Mouse (Mus musculus) MEL (cell line): Measurements from ENCODE around the gene Pfkfb3. TPM values are rescaled to one million over a fixed set of nuclear protein-coding genes. Genes with fewer than 3 reads are reported as not detected.

Experiments
- DNase-seq: peaks from one replicate; pipeline ENCODE4 v3.0.0; 2011; ENCODE audit warnings: low read depth, low spot score
- H3K27ac ChIP-seq: 2 replicates; pipeline ENCODE4 v1.5.1; 2012; ENCODE audit warnings: low read depth, mild to moderate bottlenecking, control low read depth, low read length, moderate library complexity; ENCODE audit not compliant: control insufficient read depth
- H3K27me3 ChIP-seq, 2 experiments: fragments of 150-350 bp in 1 of 2; sonication (generic) in 1 of 2; 2 replicates each; pipeline ENCODE4 v1.6.1; 2012; ENCODE audit warnings: low read length in 2 of 2, mild to moderate bottlenecking in 2 of 2, improper control_type of control experiment in 1 of 2, moderate library complexity in 1 of 2; ENCODE audit not compliant: insufficient read depth in 2 of 2, control insufficient read depth in 1 of 2
- H3K36me3 ChIP-seq, 2 experiments: 2 replicates each; pipeline ENCODE4 v1.6.1; 2012 to 2014; ENCODE audit warnings: low read length in 2 of 2, improper control_type of control experiment in 1 of 2, inconsistent platforms in 1 of 2, mild to moderate bottlenecking in 1 of 2; ENCODE audit not compliant: insufficient read depth in 2 of 2, control insufficient read depth in 1 of 2
- H3K4me1 ChIP-seq, 2 experiments: fragments of 150-350 bp in 1 of 2; sonication (generic) in 1 of 2; 2 replicates each; pipeline ENCODE4 v1.6.1; 2012; ENCODE audit warnings: low read length in 2 of 2, improper control_type of control experiment in 1 of 2, mild to moderate bottlenecking in 1 of 2; ENCODE audit not compliant: insufficient read depth in 2 of 2, control insufficient read depth in 1 of 2
- H3K4me3 ChIP-seq, 2 experiments: fragments of 150-350 bp in 1 of 2; sonication (generic) in 1 of 2; 2 replicates each; pipeline ENCODE4 v1.5.1; 2012; ENCODE audit warnings: low read depth in 2 of 2, low read length in 2 of 2, mild to moderate bottlenecking in 2 of 2, moderate library complexity in 2 of 2, control low read depth in 1 of 2, improper control_type of control experiment in 1 of 2; ENCODE audit not compliant: control insufficient read depth in 1 of 2, insufficient read depth in 1 of 2
- H3K79me2 ChIP-seq: 2 replicates; pipeline ENCODE4 v1.6.1; 2012; ENCODE audit warnings: mild to moderate bottlenecking, low read length, moderate library complexity; ENCODE audit not compliant: control insufficient read depth, poor library complexity, insufficient read depth
- H3K9ac ChIP-seq: 2 replicates; pipeline ENCODE4 v1.6.1; 2012; ENCODE audit warnings: low read depth, mild to moderate bottlenecking, control low read depth, low read length, moderate library complexity; ENCODE audit not compliant: control insufficient read depth, poor library complexity, severe bottlenecking
- H3K9me3 ChIP-seq: fragments of 150-350 bp; sonication (generic); replicated peaks from 2 replicates; pipeline ENCODE4 v1.6.1; 2012; ENCODE audit warnings: mild to moderate bottlenecking, low read length, improper control_type of control experiment, moderate library complexity; ENCODE audit not compliant: insufficient read depth
- BHLHE40 ChIP-seq: IDR thresholded peaks from 2 replicates; pipeline ENCODE4 v1.6.1; 2012; ENCODE audit warnings: low read depth, mild to moderate bottlenecking, inconsistent platforms, low read length, improper control_type of control experiment, borderline replicate concordance
- CTCF ChIP-seq, 3 experiments: IDR thresholded peaks in 2 of 3; conservative IDR thresholded peaks in 1 of 3; 2 replicates each; pipeline ENCODE4 v1.5.1; 2011 to 2012; ENCODE audit warnings: low read length in 3 of 3, low read depth in 2 of 3, mild to moderate bottlenecking in 2 of 3, improper control_type of control experiment in 1 of 3, inconsistent platforms in 1 of 3, mixed read lengths in 1 of 3, moderate library complexity in 1 of 3; ENCODE audit not compliant: control insufficient read depth in 1 of 3, insufficient read depth in 1 of 3, poor library complexity in 1 of 3, severe bottlenecking in 1 of 3
- E2F4 ChIP-seq: IDR thresholded peaks from 2 replicates; pipeline ENCODE4 v1.6.1; 2011; ENCODE audit warnings: low read depth, low read length, improper control_type of control experiment, borderline replicate concordance
- ELF1 ChIP-seq: IDR thresholded peaks from 2 replicates; pipeline ENCODE4 v1.6.1; 2014; ENCODE audit warnings: low read depth, mild to moderate bottlenecking, inconsistent platforms, low read length, improper control_type of control experiment, moderate library complexity
- EP300 ChIP-seq, 2 experiments: IDR thresholded peaks; 2 replicates each; pipeline ENCODE4 v1.6.1; 2011; ENCODE audit warnings: improper control_type of control experiment in 2 of 2, low read length in 2 of 2, low read depth in 1 of 2, mild to moderate bottlenecking in 1 of 2
- ETS1 ChIP-seq: IDR thresholded peaks from 2 replicates; pipeline ENCODE4 v1.6.1; 2012; ENCODE audit warnings: low read depth, mild to moderate bottlenecking, inconsistent platforms, low read length, improper control_type of control experiment, moderate library complexity
- GABPA ChIP-seq: IDR thresholded peaks from 2 replicates; pipeline ENCODE4 v1.6.1; 2012; ENCODE audit warnings: low read depth, mild to moderate bottlenecking, inconsistent platforms, low read length, improper control_type of control experiment, moderate library complexity
- HCFC1 ChIP-seq: IDR thresholded peaks from 2 replicates; pipeline ENCODE4 v1.6.1; 2012; ENCODE audit warnings: low read depth, mild to moderate bottlenecking, inconsistent platforms, low read length, improper control_type of control experiment, moderate library complexity
- JUND ChIP-seq: IDR thresholded peaks from 2 replicates; pipeline ENCODE4 v1.6.1; 2011; ENCODE audit warnings: low read depth, mild to moderate bottlenecking, improper control_type of control experiment, low read length
- MAFK ChIP-seq: IDR thresholded peaks from 2 replicates; pipeline ENCODE4 v1.6.1; 2011; ENCODE audit warnings: low read depth, mild to moderate bottlenecking, low read length, improper control_type of control experiment, borderline replicate concordance
- MEF2A ChIP-seq: IDR thresholded peaks from 2 replicates; pipeline ENCODE4 v1.6.1; 2014; ENCODE audit warnings: low read depth, mild to moderate bottlenecking, inconsistent platforms, low read length, improper control_type of control experiment; ENCODE audit not compliant: poor library complexity, insufficient replicate concordance, severe bottlenecking; ENCODE audit errors: extremely low read depth
- MYC ChIP-seq: IDR thresholded peaks from 2 replicates; pipeline ENCODE4 v1.6.1; 2011; ENCODE audit warnings: low read depth, mild to moderate bottlenecking, low read length, improper control_type of control experiment, moderate library complexity
- NELFE ChIP-seq: IDR thresholded peaks from 2 replicates; pipeline ENCODE4 v1.6.1; 2011; ENCODE audit warnings: low read depth, low read length, improper control_type of control experiment
- POLR2AphosphoS5 ChIP-seq: IDR thresholded peaks from 2 replicates; pipeline ENCODE4 v1.6.1; 2012; ENCODE audit warnings: low read depth, borderline replicate concordance, mild to moderate bottlenecking, inconsistent platforms, low read length, moderate library complexity, mixed read lengths
- SIN3A ChIP-seq: IDR thresholded peaks from 2 replicates; pipeline ENCODE4 v1.6.1; 2012; ENCODE audit warnings: low read length, improper control_type of control experiment, inconsistent platforms
- TAL1 ChIP-seq: IDR thresholded peaks from 2 replicates; pipeline ENCODE4 v1.6.1; 2012; ENCODE audit warnings: mild to moderate bottlenecking, inconsistent platforms, low read length, moderate library complexity, mixed read lengths
- TBP ChIP-seq: IDR thresholded peaks from 2 replicates; pipeline ENCODE4 v1.8.0; 2011; ENCODE audit warnings: low read depth, low read length, improper control_type of control experiment
- ZNF384 ChIP-seq: IDR thresholded peaks from 2 replicates; pipeline ENCODE4 v1.6.1; 2012; ENCODE audit warnings: low read depth, mild to moderate bottlenecking, inconsistent platforms, low read length, improper control_type of control experiment
- polyA plus RNA-seq, 2 experiments: library from polyadenylated mRNA; stranded (reverse) in 1 of 2; unstranded in 1 of 2; fragments of >175 nt in 1 of 2; fragments of >200 nt in 1 of 2; gene quantifications; 2 replicates each; pipeline versions ENCODE4 v1.2.1 to v1.2.4; 2012; ENCODE audit warnings: low replicate concordance in 2 of 2, low read depth in 1 of 2; ENCODE audit not compliant: insufficient read length in 2 of 2, insufficient read depth in 1 of 2, missing spikeins in 1 of 2
- total RNA-seq: library from RNA; depleted of rRNA; stranded (reverse); fragments of 300-350 nt; gene quantifications from 2 replicates; pipeline ENCODE4 v1.2.3, GENCODE M21; 2012

Gene Pfkfb3
- total and polyA plus RNA-seq, 3 experiments = 9.9 to 13.8 TPM; not detected in 1

DNA sequence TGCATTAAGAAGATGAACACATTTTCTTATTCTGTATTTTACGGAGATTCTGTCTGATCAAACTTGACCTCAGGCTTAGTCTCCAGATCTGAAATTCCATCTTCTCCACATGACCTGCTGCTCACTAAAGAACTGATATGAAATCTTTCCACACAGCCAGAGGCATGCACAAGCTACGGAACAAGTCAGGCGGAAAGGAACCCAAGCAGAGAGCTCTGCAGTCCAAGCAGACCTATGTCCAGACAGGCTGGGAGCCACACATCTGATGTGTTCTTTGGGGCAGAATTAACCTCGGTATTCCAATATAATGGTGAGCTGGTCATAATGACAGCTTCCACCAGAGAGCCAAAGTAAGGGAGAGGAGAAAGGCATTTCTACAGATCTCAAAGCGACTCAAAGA is 120.5 kb downstream of the Pfkfb3 start:
- Histone ChIP-seq H3K9me3 (no peaks in the 10 kb centered on the region), H3K79me2 (no peaks in the 10 kb centered on the region), H3K27ac (no peak overlapping the region), H3K4me1 (peaks cover 0 to 8% of the 10 kb centered on the region in 2 experiments; a peak in 2 of 4 replicates)
- no peak for DNase-seq
- TF ChIP-seq TAL1 (no peak), POLR2AphosphoS5 (no peak), SIN3A (no peak), MYC (no peak), EP300 (IDR thresholded peaks at IDR 0.05; ENCODE audit: low read depth in 1 of 2, low read length in 2 of 2) (no peak), ELF1 (no peak), GABPA (no peak), NELFE (no peak), CTCF (IDR thresholded peaks at IDR 0.05 in 2 of 3, conservative IDR thresholded peaks at IDR 0.05 in 1 of 3; ENCODE audit: control insufficient read depth in 1 of 3, insufficient read depth in 1 of 3, low read depth in 2 of 3, low read length in 3 of 3, poor library complexity in 1 of 3, severe bottlenecking in 1 of 3) (no peak), E2F4 (no peak), MAFK (no peak), HCFC1 (no peak), BHLHE40 (no peak)
- TF ChIP-seq, all 39 proteins: peak for 0
- H3K4me3 ChIP-seq = no peak overlapping the region
- no peaks in the 10 kb centered on the region; a peak in 1 of 4 replicates for H3K27me3 ChIP-seq
- H3K36me3 ChIP-seq = peaks cover 0 to 6% of the 10 kb centered on the region in 2 experiments; a peak in 1 of 4 replicates
- H3K9ac ChIP-seq = no peak overlapping the region

DNA sequence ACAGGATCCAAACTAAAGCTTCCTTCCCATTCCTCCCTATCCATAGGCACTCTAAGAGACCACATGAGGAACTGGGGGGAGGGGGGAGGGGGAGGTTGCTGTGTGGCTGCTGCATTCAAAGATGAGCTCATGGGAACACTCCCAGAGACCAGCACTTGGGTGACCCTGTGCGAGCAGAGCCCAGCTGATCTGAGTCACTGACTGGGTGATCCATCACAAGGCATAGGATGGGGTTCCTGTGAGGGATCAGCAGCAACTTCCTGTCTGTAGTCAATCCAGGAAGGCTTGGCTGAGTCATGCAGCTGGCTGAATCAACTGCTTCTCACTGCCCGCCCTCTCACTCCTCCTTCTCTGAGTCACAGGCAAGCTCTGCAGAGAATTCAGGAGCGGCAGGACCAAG is 124.3 kb downstream of the Pfkfb3 start:
- peak; percentile 88 for DNase-seq
- TF ChIP-seq ETS1 (peak; percentile 72; the same call in 1 of the 2 replicates), ZNF384 (no peak), MYC (no peak), SIN3A (peak; percentile 16; the same call in 1 of the 2 replicates), TBP (peak; percentile 26; the same call in 1 of the 2 replicates), ELF1 (peak; percentile 55; the same call in 1 of the 2 replicates), MEF2A (no peak), POLR2AphosphoS5 (no peak), JUND (peak; percentile 58; the same call in 1 of the 2 replicates), EP300 (IDR thresholded peaks at IDR 0.05; ENCODE audit: low read depth in 1 of 2, low read length in 2 of 2) (peak; percentile 27 to 32; a peak in 2 of 4 replicates)
- Histone ChIP-seq H3K36me3 (peaks cover 0 to 12% of the 10 kb centered on the region in 2 experiments; a peak in 2 of 4 replicates), H3K27me3 (no peaks in the 10 kb centered on the region), H3K4me1 (peaks cover 3 to 22% of the 10 kb centered on the region in 2 experiments; a peak in 3 of 4 replicates), H3K79me2 (no peaks in the 10 kb centered on the region), H3K9me3 (no peaks in the 10 kb centered on the region), H3K9ac (no peak overlapping the region), H3K27ac (no peak overlapping the region), H3K4me3 (no peak overlapping the region)
